Mouse (Mus musculus) MEL (cell line): Measurements from ENCODE around the gene Grik5. TPM values are rescaled to one million over a fixed set of nuclear protein-coding genes. Genes with fewer than 3 reads are reported as not detected.

Experiments
- DNase-seq: peaks from one replicate; pipeline ENCODE4 v3.0.0; 2011; ENCODE audit warnings: low read depth, low spot score
- H3K27ac ChIP-seq: 2 replicates; pipeline ENCODE4 v1.5.1; 2012; ENCODE audit warnings: low read depth, mild to moderate bottlenecking, control low read depth, low read length, moderate library complexity; ENCODE audit not compliant: control insufficient read depth
- H3K27me3 ChIP-seq, 2 experiments: fragments of 150-350 bp in 1 of 2; sonication (generic) in 1 of 2; 2 replicates each; pipeline ENCODE4 v1.6.1; 2012; ENCODE audit warnings: low read length in 2 of 2, mild to moderate bottlenecking in 2 of 2, improper control_type of control experiment in 1 of 2, moderate library complexity in 1 of 2; ENCODE audit not compliant: insufficient read depth in 2 of 2, control insufficient read depth in 1 of 2
- H3K36me3 ChIP-seq, 2 experiments: 2 replicates each; pipeline ENCODE4 v1.6.1; 2012 to 2014; ENCODE audit warnings: low read length in 2 of 2, improper control_type of control experiment in 1 of 2, inconsistent platforms in 1 of 2, mild to moderate bottlenecking in 1 of 2; ENCODE audit not compliant: insufficient read depth in 2 of 2, control insufficient read depth in 1 of 2
- H3K4me1 ChIP-seq, 2 experiments: fragments of 150-350 bp in 1 of 2; sonication (generic) in 1 of 2; 2 replicates each; pipeline ENCODE4 v1.6.1; 2012; ENCODE audit warnings: low read length in 2 of 2, improper control_type of control experiment in 1 of 2, mild to moderate bottlenecking in 1 of 2; ENCODE audit not compliant: insufficient read depth in 2 of 2, control insufficient read depth in 1 of 2
- H3K4me3 ChIP-seq, 2 experiments: fragments of 150-350 bp in 1 of 2; sonication (generic) in 1 of 2; 2 replicates each; pipeline ENCODE4 v1.5.1; 2012; ENCODE audit warnings: low read depth in 2 of 2, low read length in 2 of 2, mild to moderate bottlenecking in 2 of 2, moderate library complexity in 2 of 2, control low read depth in 1 of 2, improper control_type of control experiment in 1 of 2; ENCODE audit not compliant: control insufficient read depth in 1 of 2, insufficient read depth in 1 of 2
- H3K79me2 ChIP-seq: 2 replicates; pipeline ENCODE4 v1.6.1; 2012; ENCODE audit warnings: mild to moderate bottlenecking, low read length, moderate library complexity; ENCODE audit not compliant: control insufficient read depth, poor library complexity, insufficient read depth
- H3K9ac ChIP-seq: 2 replicates; pipeline ENCODE4 v1.6.1; 2012; ENCODE audit warnings: low read depth, mild to moderate bottlenecking, control low read depth, low read length, moderate library complexity; ENCODE audit not compliant: control insufficient read depth, poor library complexity, severe bottlenecking
- H3K9me3 ChIP-seq: fragments of 150-350 bp; sonication (generic); replicated peaks from 2 replicates; pipeline ENCODE4 v1.6.1; 2012; ENCODE audit warnings: mild to moderate bottlenecking, low read length, improper control_type of control experiment, moderate library complexity; ENCODE audit not compliant: insufficient read depth
- BHLHE40 ChIP-seq: IDR thresholded peaks from 2 replicates; pipeline ENCODE4 v1.6.1; 2012; ENCODE audit warnings: low read depth, mild to moderate bottlenecking, inconsistent platforms, low read length, improper control_type of control experiment, borderline replicate concordance
- CHD2 ChIP-seq: IDR thresholded peaks from 2 replicates; pipeline ENCODE4 v1.6.1; 2011; ENCODE audit warnings: low read length, improper control_type of control experiment
- ETS1 ChIP-seq: IDR thresholded peaks from 2 replicates; pipeline ENCODE4 v1.6.1; 2012; ENCODE audit warnings: low read depth, mild to moderate bottlenecking, inconsistent platforms, low read length, improper control_type of control experiment, moderate library complexity
- GATA1 ChIP-seq: IDR thresholded peaks from 2 replicates; pipeline ENCODE4 v1.6.1; 2011; ENCODE audit warnings: low read depth, low read length, improper control_type of control experiment
- MAZ ChIP-seq: IDR thresholded peaks from 2 replicates; pipeline ENCODE4 v1.6.1; 2012; ENCODE audit warnings: low read depth, mild to moderate bottlenecking, inconsistent platforms, low read length, improper control_type of control experiment
- MEF2A ChIP-seq: IDR thresholded peaks from 2 replicates; pipeline ENCODE4 v1.6.1; 2014; ENCODE audit warnings: low read depth, mild to moderate bottlenecking, inconsistent platforms, low read length, improper control_type of control experiment; ENCODE audit not compliant: poor library complexity, insufficient replicate concordance, severe bottlenecking; ENCODE audit errors: extremely low read depth
- MYC ChIP-seq: IDR thresholded peaks from 2 replicates; pipeline ENCODE4 v1.6.1; 2011; ENCODE audit warnings: low read depth, mild to moderate bottlenecking, low read length, improper control_type of control experiment, moderate library complexity
- NRF1 ChIP-seq: IDR thresholded peaks from 2 replicates; pipeline ENCODE4 v1.6.1; 2014; ENCODE audit warnings: low read depth, mild to moderate bottlenecking, inconsistent platforms, low read length, improper control_type of control experiment, moderate library complexity; ENCODE audit not compliant: poor library complexity, insufficient read depth, severe bottlenecking
- POLR2A ChIP-seq, 2 experiments: IDR thresholded peaks; 2 replicates each; pipeline ENCODE4 v1.6.1; 2011 to 2012; ENCODE audit warnings: low read length in 2 of 2, mild to moderate bottlenecking in 2 of 2, control low read depth in 1 of 2, improper control_type of control experiment in 1 of 2, low read depth in 1 of 2, moderate library complexity in 1 of 2; ENCODE audit not compliant: control insufficient read depth in 1 of 2, insufficient read depth in 1 of 2, poor library complexity in 1 of 2
- RAD21 ChIP-seq: IDR thresholded peaks from 2 replicates; pipeline ENCODE4 v1.6.1; 2011; ENCODE audit warnings: mild to moderate bottlenecking, low read depth, low read length, improper control_type of control experiment
- RCOR1 ChIP-seq: IDR thresholded peaks from 2 replicates; pipeline ENCODE4 v1.6.1; 2012; ENCODE audit warnings: low read depth, mild to moderate bottlenecking, inconsistent platforms, low read length, improper control_type of control experiment
- SIN3A ChIP-seq: IDR thresholded peaks from 2 replicates; pipeline ENCODE4 v1.6.1; 2012; ENCODE audit warnings: low read length, improper control_type of control experiment, inconsistent platforms
- USF1 ChIP-seq: IDR thresholded peaks from 2 replicates; pipeline ENCODE4 v1.6.1; 2014; ENCODE audit warnings: low read depth, mild to moderate bottlenecking, inconsistent platforms, low read length, improper control_type of control experiment, moderate library complexity
- USF2 ChIP-seq, 2 experiments: IDR thresholded peaks; 2 replicates each; pipeline ENCODE4 v1.6.1; 2011 to 2012; ENCODE audit warnings: improper control_type of control experiment in 2 of 2, low read length in 2 of 2, borderline replicate concordance in 1 of 2, inconsistent platforms in 1 of 2, low read depth in 1 of 2, mild to moderate bottlenecking in 1 of 2; ENCODE audit not compliant: insufficient read depth in 1 of 2
- ZKSCAN1 ChIP-seq: IDR thresholded peaks from 2 replicates; pipeline ENCODE4 v1.6.1; 2012; ENCODE audit warnings: low read depth, mild to moderate bottlenecking, inconsistent platforms, low read length, improper control_type of control experiment, moderate library complexity
- polyA plus RNA-seq, 2 experiments: library from polyadenylated mRNA; stranded (reverse) in 1 of 2; unstranded in 1 of 2; fragments of >175 nt in 1 of 2; fragments of >200 nt in 1 of 2; gene quantifications; 2 replicates each; pipeline versions ENCODE4 v1.2.1 to v1.2.4; 2012; ENCODE audit warnings: low replicate concordance in 2 of 2, low read depth in 1 of 2; ENCODE audit not compliant: insufficient read length in 2 of 2, insufficient read depth in 1 of 2, missing spikeins in 1 of 2
- total RNA-seq: library from RNA; depleted of rRNA; stranded (reverse); fragments of 300-350 nt; gene quantifications from 2 replicates; pipeline ENCODE4 v1.2.3, GENCODE M21; 2012

The Grik5 gene
- total and polyA plus RNA-seq, 3 experiments = 3.5 to 22.0 TPM; not detected in 1

GRCm38 (mm10) chr7:24968463-24968862, 103.7 kb downstream of the Grik5 start:
- H3K9me3 ChIP-seq = no peaks in the 10 kb centered on the region
- no peak overlapping the region for H3K9ac ChIP-seq
- TF ChIP-seq SIN3A = no peak
- TF ChIP-seq POLR2A (IDR thresholded peaks at IDR 0.05; ENCODE audit: control insufficient read depth in 1 of 2, insufficient read depth in 1 of 2, low read depth in 1 of 2, low read length in 2 of 2, poor library complexity in 1 of 2) = no peak
- no peak for TF ChIP-seq NRF1
- no peak for TF ChIP-seq USF1
- no peak for TF ChIP-seq RCOR1
- TF ChIP-seq CHD2 = no peak
- no peak for TF ChIP-seq MAZ

GRCm38 (mm10) chr7:24967966-24968365, 104.2 kb downstream of the Grik5 start:
- Histone ChIP-seq H3K9me3 (no peaks in the 10 kb centered on the region), H3K36me3 (peaks cover 0 to 4% of the 10 kb centered on the region in 2 experiments; a peak in 2 of 4 replicates), H3K4me1 (peaks cover 0 to 2% of the 10 kb centered on the region in 2 experiments; a peak in 2 of 4 replicates), H3K79me2 (peaks cover 6% of the 10 kb centered on the region; the same call in 1 of the 2 replicates), H3K9ac (no peak overlapping the region), H3K27ac (no peak overlapping the region), H3K4me3 (no peak overlapping the region), H3K27me3 (no peaks in the 10 kb centered on the region)
- TF ChIP-seq MEF2A = no peak
- TF ChIP-seq ZKSCAN1 = no peak
- no peak for TF ChIP-seq CHD2
- no peak for TF ChIP-seq RAD21
- no peak for TF ChIP-seq GATA1
- TF ChIP-seq ETS1 = no peak
- TF ChIP-seq NRF1 = no peak
- no peak for TF ChIP-seq BHLHE40
- TF ChIP-seq USF2 (IDR thresholded peaks at IDR 0.05; ENCODE audit: borderline replicate concordance in 1 of 2, insufficient read depth in 1 of 2, low read depth in 1 of 2, low read length in 2 of 2) = no peak
- no peak for TF ChIP-seq RCOR1
- no peak for TF ChIP-seq MYC
- no peak for DNase-seq

More at GRCm38 (mm10) chr7:24968463-24968862, 103.7 kb downstream of the Grik5 start:
- Histone ChIP-seq H3K79me2 (peaks cover 6% of the 10 kb centered on the region; the same call in 1 of the 2 replicates), H3K4me3 (no peak overlapping the region), H3K27me3 (no peaks in the 10 kb centered on the region), H3K36me3 (peaks cover 0 to 9% of the 10 kb centered on the region in 2 experiments; a peak in 2 of 4 replicates), H3K27ac (no peak overlapping the region), H3K4me1 (peaks cover 0 to 7% of the 10 kb centered on the region in 2 experiments; a peak in 3 of 4 replicates)
- DNase-seq = no peak
